ENCODE assay signal across 13 mouse cellular contexts in the genomic region with DNA sequence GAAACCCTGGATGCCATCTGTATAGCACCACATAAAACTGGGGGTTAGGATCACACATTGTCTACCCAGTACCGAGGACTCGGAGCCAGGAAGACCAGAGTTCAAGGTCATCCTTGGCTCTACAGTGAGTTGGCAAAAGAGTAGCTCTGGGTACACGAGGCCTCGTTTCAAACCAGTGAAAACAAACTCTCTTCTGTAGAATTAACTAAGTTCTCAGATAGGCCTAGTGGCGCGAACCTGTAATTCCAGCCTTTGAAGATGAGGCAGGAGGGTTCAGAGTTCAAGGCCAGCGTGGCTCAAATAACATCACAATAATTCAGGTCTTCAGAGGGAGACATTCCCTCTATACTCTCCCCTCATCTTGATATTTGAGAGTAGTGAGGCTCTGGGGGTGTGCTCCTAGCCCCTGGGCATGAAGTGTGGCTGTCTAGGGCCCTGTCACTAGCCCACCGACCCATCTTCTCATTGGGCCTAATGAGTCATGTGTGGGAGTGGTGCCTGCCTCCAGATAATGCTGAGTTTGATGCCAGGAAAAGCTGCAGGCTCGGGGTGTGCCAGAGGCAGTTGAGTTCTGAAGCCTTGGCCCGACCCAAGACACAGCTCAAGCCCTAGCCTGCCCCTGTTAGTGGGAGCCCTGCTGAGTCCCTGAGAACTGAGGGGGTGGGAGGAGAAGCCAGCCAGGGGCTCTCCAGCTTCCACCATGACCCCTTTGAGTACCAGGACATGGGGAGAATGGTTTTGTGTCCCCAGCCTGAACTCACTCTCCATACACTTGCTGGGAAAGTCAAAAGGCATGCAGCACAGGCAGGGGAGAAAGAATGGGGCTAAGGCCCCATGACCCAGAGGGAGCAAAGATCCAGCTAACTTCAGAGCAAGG. TPM values are rescaled to one million over a fixed set of nuclear protein-coding genes. Genes with fewer than 3 reads are reported as not detected.
A peak's percentile ranks its signal among the peaks of the same experiment; 100 is the strongest.
DNase-seq lines count a peak whose midpoint lies in the region; ATAC-seq and TF ChIP-seq lines count a peak whose summit lies in the region.
"Had no signal": no experiment of that assay in that cellular context is flagged by ENCODE, and none has a peak within 500 bp of the region (broad histone marks: within the 10 kb centered on the region; RNA-seq: fewer than 3 reads in every experiment).

No protein-coding gene starts in this region.

- H3K4me1 ChIP-seq in heart, embryonic 13.5 days = peaks cover 69% of the 10 kb centered on the region
- 0 out of 2 replicates have a peak, but pooled peaks cover 6% of the 10 kb centered on the region for H3K4me1 ChIP-seq in midbrain, postnatal 0 days (ENCODE audit: insufficient read depth, low read length)
- peaks cover 16% of the 10 kb centered on the region; the same call in 1 of the 2 replicates for H3K4me1 ChIP-seq in midbrain, embryonic 16.5 days (ENCODE audit: control insufficient read depth, insufficient read depth, low read length)
- H3K4me1 ChIP-seq in intestine, postnatal 0 days (replicated peaks; ENCODE audit: control insufficient read depth, insufficient read depth, low read length) = peaks cover 21% of the 10 kb centered on the region

- 60% methylated on average over 10 of the region's 10 CpGs for WGBS in heart, embryonic 13.5 days
- 87% methylated on average over 10 of the region's 10 CpGs for WGBS in midbrain, postnatal 0 days
- 90% methylated on average over 10 of the region's 10 CpGs for WGBS in midbrain, embryonic 16.5 days
- WGBS in intestine, postnatal 0 days = 45% methylated on average over 10 of the region's 10 CpGs

- no peak for DNase-seq in heart, adult 9 months (ENCODE audit: low spot score in 2 of 2)
- peak; percentile 18 for DNase-seq in midbrain, postnatal 0 days (ENCODE audit: low spot score)
- DNase-seq in embryo, embryonic 11 days = no peak
- DNase-seq in layer of hippocampus, adult 9-11 months = no peak
- DNase-seq: kidney, postnatal 14 days had no signal

- no peak overlapping the region for H3K4me3 ChIP-seq in heart, embryonic 13.5 days
- no peak overlapping the region for H3K4me3 ChIP-seq in midbrain, postnatal 0 days (ENCODE audit: low read depth, low read length)
- H3K4me3 ChIP-seq in midbrain, embryonic 16.5 days (ENCODE audit: low read depth, low read length) = no peak overlapping the region
- no peak overlapping the region for H3K4me3 ChIP-seq in intestine, postnatal 0 days (ENCODE audit: low read depth, low read length)
- H3K4me3 ChIP-seq: myocyte had no signal

- peak overlapping the region; percentile 92 for H3K27ac ChIP-seq in heart, embryonic 13.5 days (replicated peaks)
- peak overlapping the region; percentile 44 for H3K27ac ChIP-seq in midbrain, postnatal 0 days (ENCODE audit: low read depth, low read length)
- H3K27ac ChIP-seq in midbrain, embryonic 16.5 days (ENCODE audit: low read length) = no peak overlapping the region
- peak overlapping the region; percentile 46; the same call in 1 of the 2 replicates for H3K27ac ChIP-seq in intestine, postnatal 0 days (ENCODE audit: low read depth, low read length)

- ATAC-seq in heart, embryonic 13.5 days (ENCODE audit: extremely low read depth, insufficient number of reproducible peaks, low FRiP score, low TSS enrichment) = no peak
- no peak for ATAC-seq in midbrain, postnatal 0 days (ENCODE audit: low FRiP score)
- no peak for ATAC-seq in midbrain, embryonic 16.5 days
- ATAC-seq in intestine, postnatal 0 days = no peak
- ATAC-seq in activated CD4-positive, CD25-positive, alpha-beta regulatory T cell, adult 4 months = no peak

- peak overlapping the region; percentile 68; the same call in 1 of the 2 replicates for H3K9ac ChIP-seq in heart, embryonic 13.5 days
- no peak overlapping the region for H3K9ac ChIP-seq in midbrain, postnatal 0 days (replicated peaks; ENCODE audit: low read length, poor library complexity, severe bottlenecking)
- H3K9ac ChIP-seq in midbrain, embryonic 16.5 days (ENCODE audit: low read depth, low read length) = no peak overlapping the region
- H3K9ac ChIP-seq in intestine, postnatal 0 days (ENCODE audit: low read depth, low read length) = no peak overlapping the region

- peak overlapping the region; percentile 20; the same call in 1 of the 2 replicates for H3K4me2 ChIP-seq in heart, embryonic 13.5 days
- no peak overlapping the region for H3K4me2 ChIP-seq in midbrain, postnatal 0 days (ENCODE audit: low read depth, low read length, poor library complexity, severe bottlenecking)
- H3K4me2 ChIP-seq in midbrain, embryonic 16.5 days (ENCODE audit: low read length) = no peak overlapping the region
- H3K4me2 ChIP-seq in intestine, postnatal 0 days (replicated peaks; ENCODE audit: low read depth) = no peak overlapping the region

- TF ChIP-seq CTCF in midbrain, postnatal 0 days (IDR thresholded peaks at IDR 0.05) = no peak
- no peak for TF ChIP-seq CTCF in intestine, postnatal 0 days (IDR thresholded peaks at IDR 0.05; ENCODE audit: low read depth)

- H3K27me3 ChIP-seq in heart, embryonic 13.5 days (replicated peaks) = no peaks in the 10 kb centered on the region
- H3K27me3 ChIP-seq in midbrain, postnatal 0 days (ENCODE audit: insufficient read depth, low read length) = no peaks in the 10 kb centered on the region
- H3K27me3 ChIP-seq in midbrain, embryonic 16.5 days (ENCODE audit: control insufficient read depth, insufficient read depth, low read depth, low read length) = no peaks in the 10 kb centered on the region
- H3K27me3 ChIP-seq in intestine, postnatal 0 days (replicated peaks; ENCODE audit: control insufficient read depth, insufficient read depth, low read length) = no peaks in the 10 kb centered on the region

- H3K36me3 ChIP-seq in heart, embryonic 13.5 days = peaks cover 17% of the 10 kb centered on the region
- H3K36me3 ChIP-seq in midbrain, postnatal 0 days (ENCODE audit: insufficient read depth, low read length) = no peaks in the 10 kb centered on the region
- peaks cover 3% of the 10 kb centered on the region; the same call in 1 of the 2 replicates for H3K36me3 ChIP-seq in midbrain, embryonic 16.5 days (ENCODE audit: control insufficient read depth, insufficient read depth, low read length)
- no peaks in the 10 kb centered on the region for H3K36me3 ChIP-seq in intestine, postnatal 0 days (ENCODE audit: control insufficient read depth, insufficient read depth)

- no peaks in the 10 kb centered on the region for H3K9me3 ChIP-seq in heart, embryonic 13.5 days
- H3K9me3 ChIP-seq in midbrain, postnatal 0 days (ENCODE audit: low read length) = no peaks in the 10 kb centered on the region
- no peaks in the 10 kb centered on the region for H3K9me3 ChIP-seq in midbrain, embryonic 16.5 days (replicated peaks; ENCODE audit: control insufficient read depth, low read length, poor library complexity, severe bottlenecking)
- H3K9me3 ChIP-seq in intestine, postnatal 0 days (ENCODE audit: control insufficient read depth) = no peaks in the 10 kb centered on the region

RNA-seq across cellular contexts. Expression of a gene that starts 2.1 kb away (rescaled TPM):
- polyA plus RNA-seq in heart, embryonic 13.5 days (2015; fragmentation: Nextera tagmentation; extraction: Ambion mirVana) = 8.8 and 13.9 TPM in 2 replicates
- total RNA-seq in midbrain, postnatal 0 days (2014; rRNA removed) = 3.6 and 5.1 TPM in 2 replicates
- 7.9 and 9.0 TPM in 2 replicates for polyA plus RNA-seq in midbrain, postnatal 0 days (2015; fragmentation: Nextera tagmentation; extraction: Ambion mirVana)
- polyA plus RNA-seq in midbrain, embryonic 16.5 days (2015; fragmentation: Nextera tagmentation; extraction: Ambion mirVana) = 0.96 and 1.0 TPM in 2 replicates
- polyA plus RNA-seq in intestine, postnatal 0 days (2015; fragmentation: Nextera tagmentation; extraction: Ambion mirVana) = 34.7 and 50.0 TPM in 2 replicates
- not detected for polyA plus RNA-seq in activated CD4-positive, CD25-positive, alpha-beta regulatory T cell, adult 4 months (2017; shearing (Covaris generic))
- polyA plus RNA-seq: myocyte had no signal

RNA-seq across cellular contexts. Expression of a gene that starts 4.4 kb away (rescaled TPM):
- polyA plus RNA-seq in heart, embryonic 13.5 days (2015; fragmentation: Nextera tagmentation; extraction: Ambion mirVana) = 480 and 561 TPM in 2 replicates
- 1,618 and 2,613 TPM in 2 replicates for total RNA-seq in midbrain, postnatal 0 days (2014; rRNA removed)
- polyA plus RNA-seq in midbrain, postnatal 0 days (2015; fragmentation: Nextera tagmentation; extraction: Ambion mirVana) = 2,139 and 2,488 TPM in 2 replicates
- polyA plus RNA-seq in midbrain, embryonic 16.5 days (2015; fragmentation: Nextera tagmentation; extraction: Ambion mirVana) = 350 and 686 TPM in 2 replicates
- 435 and 436 TPM in 2 replicates for polyA plus RNA-seq in intestine, postnatal 0 days (2015; fragmentation: Nextera tagmentation; extraction: Ambion mirVana)
- 10 to 100 TPM in 1 of 2 experiments, 1 to 10 TPM in 1; 4.1 to 16.0 TPM for polyA plus RNA-seq in activated CD4-positive, CD25-positive, alpha-beta regulatory T cell, adult 4 months (2017; shearing (Covaris generic))

RNA-seq across cellular contexts. Expression of a gene that starts 13.3 kb away (rescaled TPM):
- polyA plus RNA-seq in heart, embryonic 13.5 days (2015; fragmentation: Nextera tagmentation; extraction: Ambion mirVana) = 0.84 and 3.7 TPM in 2 replicates
- not detected in 2 replicates for total RNA-seq in midbrain, postnatal 0 days (2014; rRNA removed)
- not detected in 2 replicates for polyA plus RNA-seq in midbrain, postnatal 0 days (2015; fragmentation: Nextera tagmentation; extraction: Ambion mirVana)
- polyA plus RNA-seq in midbrain, embryonic 16.5 days (2015; fragmentation: Nextera tagmentation; extraction: Ambion mirVana) = not detected in 2 replicates
- polyA plus RNA-seq in intestine, postnatal 0 days (2015; fragmentation: Nextera tagmentation; extraction: Ambion mirVana) = 0.70 and 1.4 TPM in 2 replicates
- under 1 TPM in 1 of 2 experiments, not detected in 1; 0.44 TPM for polyA plus RNA-seq in activated CD4-positive, CD25-positive, alpha-beta regulatory T cell, adult 4 months (2017; shearing (Covaris generic))
- polyA plus RNA-seq: embryonic facial prominence, embryonic 14.5 days; limb, embryonic 11.5 days; myocyte had no signal

RNA-seq across cellular contexts. Expression of a gene that starts 13.4 kb away (rescaled TPM):
- 2.9 TPM in 1 of 2 replicates, not detected in the other for polyA plus RNA-seq in heart, embryonic 13.5 days (2015; fragmentation: Nextera tagmentation; extraction: Ambion mirVana)
- not detected in 2 replicates for total RNA-seq in midbrain, postnatal 0 days (2014; rRNA removed)
- polyA plus RNA-seq in midbrain, postnatal 0 days (2015; fragmentation: Nextera tagmentation; extraction: Ambion mirVana) = not detected in 2 replicates
- polyA plus RNA-seq in midbrain, embryonic 16.5 days (2015; fragmentation: Nextera tagmentation; extraction: Ambion mirVana) = not detected in 2 replicates
- polyA plus RNA-seq in intestine, postnatal 0 days (2015; fragmentation: Nextera tagmentation; extraction: Ambion mirVana) = 5.6 and 13.5 TPM in 2 replicates
- not detected for polyA plus RNA-seq in activated CD4-positive, CD25-positive, alpha-beta regulatory T cell, adult 4 months (2017; shearing (Covaris generic))
- polyA plus RNA-seq: embryonic facial prominence, embryonic 14.5 days; limb, embryonic 11.5 days; myocyte; thymus, postnatal 0 days had no signal

RNA-seq across cellular contexts. Expression of a gene that starts 16.8 kb away (rescaled TPM):
- polyA plus RNA-seq in heart, embryonic 13.5 days (2015; fragmentation: Nextera tagmentation; extraction: Ambion mirVana) = 3.6 and 22.3 TPM in 2 replicates
- total RNA-seq in midbrain, postnatal 0 days (2014; rRNA removed) = 1.7 TPM in 1 of 2 replicates, not detected in the other
- 0.30 and 0.32 TPM in 2 replicates for polyA plus RNA-seq in midbrain, postnatal 0 days (2015; fragmentation: Nextera tagmentation; extraction: Ambion mirVana)
- polyA plus RNA-seq in midbrain, embryonic 16.5 days (2015; fragmentation: Nextera tagmentation; extraction: Ambion mirVana) = not detected in 2 replicates
- polyA plus RNA-seq in intestine, postnatal 0 days (2015; fragmentation: Nextera tagmentation; extraction: Ambion mirVana) = 11,285 and 12,482 TPM in 2 replicates
- polyA plus RNA-seq in activated CD4-positive, CD25-positive, alpha-beta regulatory T cell, adult 4 months (2017; shearing (Covaris generic)) = not detected
- polyA plus RNA-seq: myocyte had no signal

Comparison
In these comparisons a context has a peak if more than half of its experiments do, and no peak if none do; other contexts are left out.
1. RNA of a gene that starts 4.4 kb away (polyA plus RNA-seq): 2,139 to 2,488 TPM in midbrain, postnatal 0 days, 350 to 686 TPM in midbrain, embryonic 16.5 days, 480 to 561 TPM in heart, embryonic 13.5 days and 435 to 436 TPM in intestine, postnatal 0 days; 4.1 to 16.0 TPM in activated CD4-positive, CD25-positive, alpha-beta regulatory T cell, adult 4 months; every median in the first group is over 10 times any median in the second.